Mouse (Mus musculus) olfactory bulb, adult 2 months (tissue): Measurements from ENCODE around the gene Ppp1r14d. TPM values are rescaled to one million over a fixed set of nuclear protein-coding genes. Genes with fewer than 3 reads are reported as not detected.

Source experiments
- H3K27ac ChIP-seq: fragments of 200-500 bp; 2 replicates; pipeline ENCODE4 v1.5.1; 2012; ENCODE audit warnings: low read depth, low read length; ENCODE audit not compliant: insufficient read depth
- H3K4me1 ChIP-seq: fragments of 200-500 bp; 2 replicates; pipeline ENCODE4 v1.6.1; 2012; ENCODE audit warnings: low read length; ENCODE audit not compliant: control insufficient read depth, insufficient read depth
- H3K4me3 ChIP-seq: fragments of 200-500 bp; 2 replicates; pipeline ENCODE4 v1.5.1; 2012; ENCODE audit warnings: mild to moderate bottlenecking, low read depth, low read length, moderate library complexity; ENCODE audit not compliant: insufficient read depth
- CTCF ChIP-seq: fragments of 200-500 bp; IDR thresholded peaks from 2 replicates; pipeline ENCODE4 v1.5.1; 2012; ENCODE audit warnings: low read depth, mild to moderate bottlenecking, low read length, moderate library complexity; ENCODE audit not compliant: insufficient read depth
- POLR2A ChIP-seq: fragments of 200-500 bp; IDR thresholded peaks from 2 replicates; pipeline ENCODE4 v1.6.1; 2012; ENCODE audit warnings: mild to moderate bottlenecking, low read depth, low read length, moderate library complexity; ENCODE audit not compliant: insufficient read depth
- WGBS: fragments of 180-500 bp; shearing (Covaris S2); methylation state at CpG from one replicate; pipeline ENCODE4 v1.1.7; 2018; 5-methylcytosine and 5-hydroxymethylcytosine counted together
- polyA plus RNA-seq: library from polyadenylated mRNA; stranded (reverse); fragments of >200 nt; gene quantifications from 2 replicates; pipeline ENCODE4 v1.2.4, GENCODE M21; 2012; ENCODE audit warnings: low replicate concordance; ENCODE audit not compliant: missing spikeins, insufficient read depth, insufficient read length

Ppp1r14d gene
- polyA plus RNA-seq, 1 experiment: not detected

- H3K4me3 ChIP-seq: no peak overlapping the region
- WGBS: 81% methylated on average over 8 of the region's 8 CpGs
- peaks cover 65% of the 10 kb centered on the region for H3K4me1 ChIP-seq
- no peak overlapping the region for H3K27ac ChIP-seq
- no peak for TF ChIP-seq POLR2A
- no peak for TF ChIP-seq CTCF
Measured at GRCm38 (mm10) chr2:119171574-119171973, 58.1 kb downstream of the Ppp1r14d start.

- Histone ChIP-seq H3K4me1 (peaks cover 61% of the 10 kb centered on the region), H3K4me3 (no peak overlapping the region), H3K27ac (no peak overlapping the region)
- WGBS: 88% methylated on average over 2 of the region's 2 CpGs
- TF ChIP-seq CTCF (no peak), POLR2A (no peak)
Measured at GRCm38 (mm10) chr2:119170282-119170681, 59.4 kb downstream of the Ppp1r14d start.

Other genes with a start within 250 kb of the Ppp1r14d start
- gene Ccdc32, start 200.5 kb downstream of the Ppp1r14d start, polyA plus RNA-seq: not detected in 2 replicates
- gene Rpusd2, start 195.1 kb downstream of the Ppp1r14d start, polyA plus RNA-seq: not detected in 2 replicates
- not detected in 2 replicates for gene Knl1, start 182.8 kb downstream of the Ppp1r14d start, polyA plus RNA-seq
- gene Rad51, start 117.1 kb downstream of the Ppp1r14d start, polyA plus RNA-seq: not detected in 2 replicates
- not detected in 2 replicates for gene Rmdn3, start 72.9 kb downstream of the Ppp1r14d start, polyA plus RNA-seq
- gene Gchfr, start 62.1 kb downstream of the Ppp1r14d start, polyA plus RNA-seq: not detected in 2 replicates
- gene Gm14137, start 55.4 kb downstream of the Ppp1r14d start, polyA plus RNA-seq: not detected in 2 replicates
- not detected in 2 replicates for gene Zfyve19, start 21.3 kb downstream of the Ppp1r14d start, polyA plus RNA-seq
- gene Dnajc17, start 21.1 kb downstream of the Ppp1r14d start, polyA plus RNA-seq: not detected in 2 replicates
- not detected in 2 replicates for gene Spint1, start 7.5 kb upstream of the Ppp1r14d start, polyA plus RNA-seq
- not detected in 2 replicates for gene Rhov, start 41.4 kb upstream of the Ppp1r14d start, polyA plus RNA-seq
- gene Vps18, start 58.8 kb upstream of the Ppp1r14d start, polyA plus RNA-seq: not detected in 2 replicates
- gene Dll4, start 95.9 kb upstream of the Ppp1r14d start, polyA plus RNA-seq: not detected in 2 replicates
- not detected in 2 replicates for gene Chac1, start 121.3 kb upstream of the Ppp1r14d start, polyA plus RNA-seq
- gene Ino80, start 247.8 kb upstream of the Ppp1r14d start, polyA plus RNA-seq: not detected in 2 replicates